Mouse (Mus musculus) left cerebral cortex, adult 11 months (tissue): ENCODE data around the gene Pard3b.
A peak's percentile ranks its signal among the peaks of the same experiment; 100 is the strongest.

Experiments
- DNase-seq: peaks from one replicate; pipeline ENCODE4 v3.0.0; 2022; ENCODE audit warnings: low spot score

The Pard3b gene

DNA sequence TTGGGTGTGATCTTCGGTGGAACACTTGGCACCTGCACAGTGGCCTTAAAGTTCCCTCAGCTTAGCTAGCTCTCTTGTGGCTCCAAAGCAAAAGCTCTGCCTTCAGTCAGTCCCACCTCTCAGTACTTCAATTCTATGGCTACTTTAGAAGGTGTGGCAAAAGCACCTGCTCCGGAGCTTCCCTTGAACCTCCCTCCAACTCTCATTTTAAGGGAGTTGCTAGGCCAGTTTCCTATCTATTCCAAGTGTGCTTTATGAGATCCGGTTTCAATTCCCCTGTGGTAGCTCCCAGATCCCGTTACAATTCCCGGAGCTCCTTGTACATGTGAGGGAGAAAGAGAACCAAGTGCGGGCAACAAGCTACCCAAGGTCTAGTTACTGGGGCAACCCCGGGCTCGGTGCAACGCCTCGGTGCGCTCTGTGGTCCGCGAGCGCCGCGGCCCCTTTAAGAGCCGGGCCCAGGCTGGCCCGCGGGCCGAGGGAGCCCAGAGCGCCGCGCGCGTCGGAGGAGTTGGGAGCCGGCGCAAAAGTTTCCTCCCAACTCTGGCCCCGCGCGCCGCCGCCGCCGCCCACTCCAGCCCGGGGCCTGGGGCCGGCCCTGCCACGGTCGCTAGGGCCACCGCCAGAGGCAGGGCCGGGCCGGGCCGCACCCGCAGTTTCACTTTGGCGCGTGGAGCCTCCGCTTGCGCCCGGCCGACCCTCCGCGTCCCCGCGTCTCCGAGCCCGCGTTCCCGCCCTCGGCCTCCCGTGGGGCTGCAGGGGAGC lies at the start of gene Pard3b:
Pard3b (plus strand) TSS at position 478 of the 765 bp plus-strand sequence.
- peak; percentile 9 for DNase-seq

DNA sequence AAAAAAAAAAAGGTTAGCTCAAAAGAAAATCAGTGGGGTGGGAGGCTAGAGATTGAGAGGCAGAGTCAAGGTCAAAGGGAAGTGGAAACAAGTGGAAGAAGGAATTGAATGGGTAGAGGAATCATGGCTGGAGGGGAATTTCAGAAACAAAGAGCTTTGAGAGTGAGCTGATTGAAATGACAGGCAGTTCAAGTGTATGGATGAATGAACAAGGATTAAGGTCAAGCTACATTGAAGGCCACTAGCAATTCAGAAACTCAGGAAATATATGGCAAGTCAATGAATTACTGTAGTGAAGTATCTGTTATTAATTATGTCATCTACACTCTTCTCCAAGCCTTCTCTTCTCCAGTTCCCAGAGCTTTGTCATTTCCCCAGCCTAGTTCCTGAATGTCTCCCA lies 22.4 kb upstream of the Pard3b start:
- no peak for DNase-seq

DNA sequence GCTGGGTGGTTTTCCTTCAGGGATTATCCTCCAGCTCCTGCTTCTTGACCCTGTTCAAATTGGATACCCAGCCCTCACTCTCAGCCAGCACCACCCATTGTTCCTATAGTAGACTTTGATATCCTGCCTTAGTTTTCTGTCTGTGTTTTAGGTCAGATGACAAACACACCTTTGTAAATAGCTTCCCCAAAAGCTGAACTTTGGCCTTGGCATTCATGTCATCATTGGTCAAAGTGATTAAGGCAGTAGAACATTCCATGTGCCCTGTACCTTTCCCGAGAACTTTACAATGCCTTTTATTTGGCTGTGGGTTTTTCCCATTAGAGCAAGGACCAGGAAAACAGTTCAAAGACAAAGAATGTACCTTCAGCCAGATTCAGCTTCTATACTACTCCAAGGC lies 18.0 kb upstream of the Pard3b start:
- DNase-seq, result no peak

DNA sequence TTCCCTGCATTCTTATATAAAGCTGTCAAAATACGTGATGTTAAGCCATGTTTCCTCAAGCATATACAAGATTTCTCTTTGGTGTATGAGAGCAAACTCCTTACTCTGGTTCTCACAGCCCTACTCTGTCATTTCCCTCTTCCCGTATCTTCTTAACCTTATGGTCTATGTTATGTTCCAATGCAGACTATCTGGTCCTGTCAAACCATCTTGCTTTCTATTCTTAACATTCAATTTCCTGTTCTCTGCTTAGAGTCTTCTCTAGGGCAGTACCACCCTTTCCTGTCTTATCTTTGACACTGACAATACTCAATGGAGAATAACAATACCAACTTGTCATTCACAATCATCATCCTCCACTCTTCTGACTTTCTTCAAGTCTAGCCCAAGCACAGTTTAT lies 8.8 kb upstream of the Pard3b start:
- DNase-seq, result no peak

DNA sequence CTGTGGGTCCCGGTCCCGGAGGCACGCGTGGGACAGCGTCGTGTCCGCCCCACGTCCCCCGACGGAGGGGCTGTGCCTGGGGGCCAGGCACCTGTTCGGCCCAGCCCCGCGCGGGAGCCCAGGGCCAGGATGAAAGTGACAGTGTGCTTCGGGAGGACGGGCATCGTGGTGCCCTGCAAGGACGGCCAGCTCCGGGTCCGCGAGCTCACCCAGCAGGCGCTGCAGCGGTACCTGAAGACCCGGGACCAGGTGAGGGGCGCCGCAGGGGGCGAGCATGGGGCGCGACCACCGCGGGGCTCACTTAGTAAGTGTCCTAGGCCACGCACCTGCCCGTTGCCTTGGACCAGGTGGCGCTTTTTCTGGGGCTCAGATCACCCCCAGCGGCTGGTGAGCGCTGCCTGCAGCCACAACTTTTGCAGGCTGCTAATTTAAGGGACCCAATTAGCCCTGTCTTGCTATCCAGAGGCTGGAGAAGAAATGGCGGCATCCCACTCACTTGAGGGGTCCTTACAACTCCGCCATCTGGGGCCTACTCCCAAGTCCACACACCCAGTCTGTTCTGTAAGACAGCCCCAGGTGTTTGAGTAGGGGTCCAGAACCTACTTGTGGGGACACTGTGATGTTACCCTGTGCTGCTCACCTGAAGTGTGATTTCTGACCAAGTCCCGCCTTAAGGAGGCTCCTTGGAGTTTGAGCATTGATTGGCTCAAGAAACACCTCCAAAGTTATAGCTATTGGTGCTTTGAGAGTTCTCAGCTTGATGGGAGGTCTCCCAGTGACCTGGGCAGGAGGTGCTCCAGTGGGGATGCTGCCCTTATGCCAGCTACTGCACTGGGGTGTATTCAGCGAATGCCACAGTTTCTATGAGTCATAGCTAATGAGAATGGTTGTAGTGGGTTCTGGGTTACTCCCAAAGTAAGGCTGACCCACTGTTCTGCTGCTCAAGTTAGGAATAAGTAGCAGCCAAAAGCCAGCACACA lies 780 bp downstream of the Pard3b start:
- DNase-seq, result no peak

DNA sequence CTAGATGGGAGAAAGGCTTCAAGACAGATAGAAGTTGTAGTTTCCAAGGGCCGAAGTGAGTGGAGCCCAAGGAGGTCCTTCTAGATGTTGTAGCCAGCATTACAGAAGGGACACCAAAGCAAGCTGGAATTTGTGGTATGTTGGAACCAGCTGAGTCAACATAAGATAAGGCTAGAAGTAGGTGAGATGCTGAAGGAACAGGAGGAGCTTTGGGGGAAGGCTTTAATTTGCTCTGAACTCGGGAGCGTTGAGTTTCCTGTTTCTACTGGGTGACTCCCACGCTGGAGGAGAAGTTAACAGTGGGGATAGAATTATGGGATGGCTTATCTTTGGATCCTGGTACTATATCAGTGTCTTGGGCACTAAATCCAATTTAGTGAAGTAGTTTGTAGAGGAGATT lies 3.3 kb downstream of the Pard3b start:
- DNase-seq, result no peak

DNA sequence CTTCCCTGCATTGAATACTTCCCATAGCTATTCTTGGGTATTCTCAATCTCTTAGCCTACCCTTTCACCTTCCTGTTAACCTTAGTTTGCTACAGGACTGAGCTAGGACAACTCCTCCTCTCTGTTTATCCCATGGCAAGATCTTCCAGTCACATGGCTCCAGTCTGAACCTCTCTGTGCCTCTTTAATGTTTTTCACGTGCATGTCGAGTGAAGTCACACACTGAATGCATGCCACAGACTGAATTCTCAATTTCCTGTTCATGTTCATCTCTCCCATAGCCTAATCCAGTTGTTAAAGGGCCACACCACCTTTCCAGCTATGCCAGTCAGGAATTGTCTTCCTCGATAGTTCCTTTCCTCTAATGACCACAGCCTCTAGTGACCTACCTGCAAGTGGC lies 6.4 kb downstream of the Pard3b start:
- DNase-seq, result no peak

DNA sequence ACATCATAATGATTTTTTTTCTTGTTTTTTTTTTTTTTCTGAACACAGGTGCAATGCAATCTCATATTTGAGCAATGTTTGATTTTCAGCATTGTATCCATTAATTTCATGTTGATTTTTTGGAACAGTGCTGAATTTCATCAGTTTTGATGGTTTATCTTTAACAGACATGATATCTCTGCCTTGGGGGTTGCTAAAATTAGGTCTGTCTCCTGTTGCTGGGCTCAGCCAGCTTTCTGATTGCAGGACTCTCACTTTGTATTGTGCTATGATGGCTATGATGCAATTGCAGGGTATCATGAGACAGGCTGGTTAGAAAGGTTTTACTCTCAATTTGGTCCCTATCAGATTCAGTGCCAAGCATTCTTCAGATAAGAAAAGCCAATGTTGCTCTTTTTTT lies 11.3 kb downstream of the Pard3b start:
- no peak for DNase-seq

DNA sequence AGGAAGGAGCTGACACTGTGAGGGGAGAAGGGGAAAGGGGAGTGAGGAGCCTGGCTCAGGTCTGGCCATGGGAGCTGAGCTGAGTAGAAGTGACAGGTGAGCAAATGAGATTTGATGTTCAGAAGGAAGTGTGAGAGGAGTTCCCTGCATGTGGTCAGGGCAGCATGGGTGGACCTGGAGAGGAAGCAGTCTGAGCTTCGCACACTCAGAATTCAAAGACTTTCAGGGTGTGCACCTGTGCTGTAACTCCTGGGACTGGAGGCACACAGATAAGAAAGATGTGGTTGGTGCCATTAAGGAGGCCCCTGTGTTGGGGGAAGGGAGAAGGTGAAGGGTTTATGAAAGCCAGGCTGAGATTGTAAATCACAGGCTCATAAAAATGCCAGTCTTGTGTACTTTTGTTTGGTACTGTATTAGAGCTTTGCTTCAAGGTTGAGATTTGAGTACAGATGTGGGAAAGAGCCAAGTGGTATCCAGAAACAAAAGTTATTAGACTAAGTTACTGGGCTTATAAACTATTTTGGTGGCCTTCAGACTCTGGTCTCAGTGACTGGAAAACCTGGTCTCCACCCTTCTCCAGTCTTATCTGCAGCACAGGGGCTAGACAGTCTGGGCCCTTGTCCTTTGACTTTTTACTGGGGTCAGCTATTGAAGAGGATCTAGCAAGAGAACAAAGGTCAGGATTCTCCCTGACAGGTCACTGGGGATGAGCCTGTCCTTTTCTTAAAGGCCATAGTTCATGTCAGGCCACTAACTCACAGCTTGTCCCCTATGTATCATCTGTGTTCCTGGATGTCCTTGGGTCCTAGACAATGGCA lies 13.0 kb downstream of the Pard3b start:
- DNase-seq, result no peak

DNA sequence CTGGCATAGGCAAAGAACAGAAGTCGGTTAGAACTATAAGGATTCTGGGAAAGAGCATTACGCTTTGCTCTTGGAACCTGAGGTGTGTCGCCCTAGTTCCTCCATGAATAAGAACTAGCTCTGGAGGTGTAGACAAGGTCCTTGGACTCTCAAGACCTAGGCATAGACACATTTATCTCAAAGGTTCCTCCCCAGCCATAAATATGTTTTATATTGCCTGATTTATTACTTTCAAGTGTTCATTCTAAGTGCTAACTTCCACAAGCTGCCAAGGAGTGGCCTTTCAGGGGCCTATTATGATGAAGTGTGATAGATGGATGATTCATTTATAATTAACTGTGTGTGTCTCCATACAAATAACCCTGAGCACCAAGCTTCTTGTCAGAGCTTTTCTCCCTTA lies 19.1 kb downstream of the Pard3b start:
- no peak for DNase-seq

DNA sequence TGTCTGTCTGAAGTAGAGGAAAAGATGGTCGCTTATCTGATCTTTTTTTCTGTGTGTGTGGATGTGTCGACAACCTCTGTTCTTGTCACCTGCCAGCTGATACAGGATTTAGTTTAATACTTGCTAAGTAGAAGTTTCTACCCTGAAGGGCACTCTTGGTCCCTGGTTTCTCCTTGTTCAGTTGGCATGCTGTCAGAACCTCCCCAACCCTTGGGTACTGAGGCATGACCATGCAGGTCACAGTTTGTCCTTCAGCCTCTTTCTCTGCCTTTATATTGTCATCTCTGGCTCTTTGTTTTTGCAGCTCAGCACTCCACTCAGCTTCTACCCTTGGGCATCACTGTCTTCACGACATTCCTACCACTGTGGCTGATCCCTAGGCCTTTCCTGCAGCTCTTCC lies 21.3 kb downstream of the Pard3b start:
- no peak for DNase-seq

DNA sequence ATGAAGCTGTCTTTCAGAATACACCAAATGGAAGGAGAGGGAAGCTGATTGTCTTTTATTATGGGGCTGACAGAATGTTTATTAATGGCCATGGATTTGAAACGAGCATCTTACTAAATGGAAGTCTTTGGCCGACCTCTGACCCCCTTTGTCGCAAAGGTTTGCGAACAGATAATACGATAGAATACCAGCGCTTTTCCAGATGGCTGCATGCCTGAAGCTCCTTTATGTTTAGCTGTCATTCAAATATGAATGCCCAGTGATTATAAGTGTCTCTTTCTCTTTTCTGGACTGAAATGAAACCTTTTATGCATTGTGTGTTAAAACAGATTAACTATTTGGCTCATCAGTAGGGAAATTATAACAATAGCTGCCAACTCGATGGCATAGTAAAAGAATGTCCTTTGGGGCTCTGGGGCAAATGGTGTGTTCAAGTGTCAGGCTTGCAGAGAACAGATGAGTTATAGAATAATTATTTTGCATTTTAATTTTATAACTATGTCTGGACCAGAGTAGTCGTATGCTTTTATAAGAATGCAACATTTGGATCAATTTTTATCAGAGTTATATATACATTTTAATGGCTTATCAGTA lies 46.7 kb downstream of the Pard3b start:
- no peak for DNase-seq

DNA sequence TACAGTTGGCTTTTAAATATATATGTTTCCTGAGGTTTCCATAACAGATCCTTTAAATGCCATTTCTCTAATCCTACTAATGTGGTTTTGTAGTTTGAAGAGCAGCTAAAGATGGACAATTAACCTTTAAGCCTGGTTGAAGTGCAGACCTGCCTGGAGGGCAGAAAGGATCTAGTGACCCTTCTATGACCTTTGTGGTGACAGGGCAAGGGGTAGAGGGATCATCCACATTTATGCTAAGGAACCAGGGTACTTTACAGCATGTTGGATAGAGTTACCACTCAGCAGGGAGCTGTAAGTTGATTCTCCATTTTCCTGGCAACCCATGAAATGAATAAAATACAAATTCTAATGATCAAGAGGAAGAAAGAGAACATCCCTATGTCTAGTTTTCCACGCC lies 47.3 kb downstream of the Pard3b start:
- no peak for DNase-seq

DNA sequence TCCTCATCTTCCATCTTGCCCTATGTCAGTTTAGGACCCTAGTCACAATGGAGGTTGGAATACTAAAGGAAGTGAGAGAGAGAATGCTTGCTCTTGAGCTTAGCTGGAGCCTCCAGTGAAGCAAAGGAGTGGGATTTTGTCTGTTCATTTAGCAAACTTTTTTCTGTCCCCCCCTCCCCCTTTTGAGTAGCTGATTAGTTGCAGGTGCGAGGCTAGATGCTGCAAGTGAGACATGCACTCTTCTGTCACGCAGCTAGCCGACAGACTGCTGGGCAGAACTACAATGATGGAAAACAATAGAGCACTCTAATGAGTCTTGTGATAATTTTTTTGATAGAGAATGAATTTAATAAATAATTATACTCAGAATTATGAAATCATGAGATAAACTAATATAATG lies 49.7 kb downstream of the Pard3b start:
- DNase-seq, result no peak

DNA sequence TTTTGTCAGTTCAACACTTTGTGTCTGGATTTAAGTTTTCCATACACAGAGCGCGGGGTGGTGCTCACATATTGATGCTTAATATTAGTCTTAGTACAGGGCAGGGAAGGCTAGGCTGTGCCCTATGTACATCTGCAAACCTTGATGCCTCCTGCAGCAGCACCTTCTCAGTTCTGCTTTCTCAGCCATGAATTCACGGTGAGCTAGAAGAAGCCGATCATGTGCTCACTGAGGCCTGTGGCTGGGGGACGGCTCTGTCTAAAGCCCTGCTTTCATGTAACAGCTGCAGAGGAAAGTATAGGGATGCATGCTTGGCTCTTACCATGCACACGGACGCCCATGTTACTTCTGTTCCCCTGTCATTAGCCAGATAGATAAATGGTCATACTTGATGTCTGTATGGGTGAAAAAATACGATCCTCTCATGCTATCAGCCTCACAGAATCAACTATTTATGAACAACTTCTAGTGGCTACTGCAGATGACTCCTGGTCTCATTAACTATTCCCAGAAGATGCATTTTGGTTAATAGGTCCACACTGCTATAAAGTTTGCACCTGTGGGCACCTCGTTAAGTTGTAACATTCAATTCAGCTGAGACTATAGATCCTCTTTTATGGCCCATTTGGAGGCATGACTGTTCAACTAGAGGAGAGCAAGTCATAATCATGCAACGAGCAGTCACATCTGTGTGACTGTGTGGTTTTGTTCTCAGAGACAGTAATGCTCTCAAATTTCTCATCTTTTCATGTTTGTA lies 60.0 kb downstream of the Pard3b start:
- DNase-seq, result no peak

DNA sequence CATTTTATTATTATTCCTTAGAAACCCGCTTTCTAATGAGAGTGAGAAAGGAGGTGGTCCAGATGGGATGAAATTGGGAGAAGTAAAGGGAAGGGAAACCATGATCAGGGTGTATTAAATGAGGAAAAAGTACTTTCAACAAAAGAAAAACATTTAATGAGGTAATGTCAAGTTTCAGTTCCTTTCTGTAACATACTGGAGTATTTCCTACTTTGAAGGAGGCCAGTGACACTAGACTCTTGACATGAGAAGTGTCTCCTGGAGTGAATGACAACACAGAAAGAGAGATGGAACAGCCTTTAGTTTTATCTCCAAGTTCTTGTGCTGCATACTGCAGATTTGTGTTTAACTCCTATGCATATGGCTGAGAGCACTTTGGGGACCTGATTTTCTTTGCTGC lies 71.2 kb downstream of the Pard3b start:
- DNase-seq, result no peak

DNA sequence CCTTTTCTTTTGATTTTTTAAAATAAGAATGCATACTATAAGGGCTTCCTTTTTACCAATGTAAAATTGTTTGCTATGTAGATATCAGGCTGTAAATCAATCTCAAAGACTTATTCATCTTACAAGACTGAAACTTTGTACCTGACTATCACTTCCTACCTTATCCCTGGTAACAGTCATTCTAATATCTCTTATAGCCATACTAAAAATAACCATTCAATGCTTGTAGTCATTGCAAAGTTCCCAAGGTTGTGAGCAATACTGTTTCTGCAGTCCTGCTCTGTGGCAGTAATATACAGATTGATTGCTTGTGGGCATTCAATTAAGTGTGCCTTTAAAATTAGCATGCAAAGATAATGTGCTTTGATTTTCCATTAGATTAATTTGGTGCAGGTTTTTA lies 72.9 kb downstream of the Pard3b start:
- DNase-seq, result no peak

DNA sequence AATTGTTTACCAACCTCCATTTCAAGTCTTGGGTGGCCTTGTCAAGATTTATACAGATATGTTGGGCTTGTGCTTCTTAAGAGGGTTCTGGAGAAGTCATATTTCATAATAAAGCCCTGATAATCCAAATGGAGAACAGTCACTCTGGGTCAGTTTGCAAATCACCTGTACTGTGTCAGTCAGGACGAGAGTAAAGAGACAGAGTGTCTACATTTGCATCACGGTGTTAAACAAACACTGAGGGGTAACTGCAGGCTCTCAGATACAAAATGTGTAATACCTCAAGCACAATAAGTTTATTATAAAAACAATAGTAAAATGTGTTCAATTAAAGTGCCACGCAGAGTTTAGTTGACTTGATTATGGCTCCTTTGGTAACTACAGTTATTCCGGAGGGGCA lies 91.0 kb downstream of the Pard3b start:
- no peak for DNase-seq

DNA sequence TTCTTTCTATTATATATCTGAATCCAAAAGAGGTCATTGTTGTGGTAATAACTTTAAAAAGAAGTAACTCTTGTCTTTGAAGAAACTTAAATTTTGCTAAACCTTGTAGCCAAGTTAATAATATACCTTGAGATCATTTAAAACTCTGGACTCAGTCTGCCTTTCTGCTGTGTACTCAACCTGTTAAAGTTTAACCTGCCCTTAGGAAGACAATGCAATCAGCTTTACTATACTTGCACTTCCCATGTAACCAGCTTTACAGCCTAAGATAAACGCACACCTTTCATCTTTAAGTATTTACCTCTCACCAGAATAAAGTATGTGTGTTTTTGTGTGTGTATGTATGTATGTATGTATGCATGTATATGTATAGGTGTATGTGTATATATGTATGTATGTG lies 97.9 kb downstream of the Pard3b start:
- no peak for DNase-seq

DNA sequence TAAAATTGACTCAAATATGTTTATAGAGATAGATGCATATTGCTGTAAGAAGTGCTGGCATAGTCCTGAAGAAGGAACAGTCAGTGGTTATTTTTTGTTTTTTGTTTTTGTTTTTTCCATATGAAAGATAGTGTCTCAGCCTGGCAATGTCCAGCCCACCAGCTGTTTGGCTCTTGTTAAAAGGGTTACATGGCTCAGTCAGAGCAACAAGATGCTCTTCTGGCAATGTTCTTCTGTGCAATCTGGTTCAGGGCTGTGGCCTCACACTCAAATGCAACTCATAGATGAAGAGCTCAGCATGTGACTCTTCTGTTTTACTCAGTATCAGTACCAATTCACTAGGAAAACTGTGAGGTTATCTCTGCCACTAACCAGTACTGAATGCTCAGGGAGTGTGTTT lies 104.2 kb downstream of the Pard3b start:
- no peak for DNase-seq

DNA sequence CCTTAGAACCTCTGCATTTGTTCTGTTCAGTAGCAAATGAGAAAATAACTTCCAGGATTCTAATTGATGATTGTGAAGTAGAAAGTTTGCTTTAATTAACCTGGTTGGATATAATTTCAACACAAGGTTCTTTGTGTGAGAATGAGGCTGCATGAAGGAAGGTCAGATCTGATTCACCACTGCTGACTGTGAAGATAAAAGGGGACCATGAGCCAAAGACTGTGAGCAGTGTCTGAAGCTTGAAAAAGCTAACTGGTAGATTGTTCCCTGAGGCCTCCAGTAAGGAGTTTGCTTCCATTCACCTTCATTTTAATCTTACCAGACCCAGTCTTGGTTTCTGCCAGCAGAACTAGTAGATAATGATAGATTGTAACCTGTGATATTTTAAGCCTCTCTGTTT lies 108.9 kb downstream of the Pard3b start:
- no peak for DNase-seq
